Mouse (Mus musculus) ES-CJ7 (cell line): Measurements from ENCODE around the gene Vmn1r29.
"Not testable (repeated sequence)": the region's sequence is repeated elsewhere in the genome, so short reads cannot be mapped to it uniquely, and the experiment has no call there.

Experiments
- DNase-seq: peaks from one replicate; pipeline ENCODE4 v3.0.0; 2011; ENCODE audit warnings: low read depth, low spot score

Gene Vmn1r29

DNA sequence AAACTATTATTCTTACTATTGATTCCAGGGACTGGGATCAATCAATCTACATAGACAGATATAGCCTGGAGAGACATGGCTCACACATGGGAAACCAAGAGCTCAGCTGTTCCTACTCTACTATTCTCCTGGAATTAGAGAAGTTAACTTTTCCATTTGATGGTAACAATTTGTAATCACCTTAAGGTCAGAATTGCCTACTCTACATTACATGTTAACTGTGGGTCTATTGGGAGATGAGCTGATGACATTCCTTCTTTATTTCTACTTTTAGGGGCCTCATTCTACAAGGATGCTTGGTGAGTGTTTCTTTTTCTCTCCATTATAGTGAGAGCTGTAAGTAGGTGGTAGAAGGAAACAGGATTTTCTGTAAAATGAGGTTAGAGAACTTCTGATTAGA, at the start of gene Vmn1r29:
Vmn1r29 (plus strand) TSS at position 301 of the 400 bp plus-strand sequence.
- DNase-seq = no peak

DNA sequence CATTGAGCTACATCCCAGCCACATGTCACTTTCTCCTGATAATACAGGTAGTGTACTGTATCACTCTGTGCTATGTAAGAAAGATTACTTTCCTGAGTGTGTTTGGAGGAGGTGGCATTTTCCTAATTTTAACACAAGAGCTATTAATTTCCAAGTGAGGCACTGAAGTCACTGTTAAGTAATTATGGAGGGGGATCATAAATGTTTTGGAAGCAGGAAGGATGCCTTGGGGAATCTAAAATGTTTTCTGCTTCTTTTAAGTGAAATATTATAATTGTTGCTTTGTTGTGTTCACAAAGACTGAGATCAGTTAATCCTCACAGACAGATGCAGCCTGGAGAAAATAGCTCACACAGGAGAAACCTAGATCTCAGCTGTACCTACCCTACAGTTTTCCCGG, 39.6 kb upstream of the Vmn1r29 start, which contains the start of gene Vmn1r28:
Vmn1r28 (plus strand) TSS at position 301 of the 400 bp plus-strand sequence.
- no peak for DNase-seq

DNA sequence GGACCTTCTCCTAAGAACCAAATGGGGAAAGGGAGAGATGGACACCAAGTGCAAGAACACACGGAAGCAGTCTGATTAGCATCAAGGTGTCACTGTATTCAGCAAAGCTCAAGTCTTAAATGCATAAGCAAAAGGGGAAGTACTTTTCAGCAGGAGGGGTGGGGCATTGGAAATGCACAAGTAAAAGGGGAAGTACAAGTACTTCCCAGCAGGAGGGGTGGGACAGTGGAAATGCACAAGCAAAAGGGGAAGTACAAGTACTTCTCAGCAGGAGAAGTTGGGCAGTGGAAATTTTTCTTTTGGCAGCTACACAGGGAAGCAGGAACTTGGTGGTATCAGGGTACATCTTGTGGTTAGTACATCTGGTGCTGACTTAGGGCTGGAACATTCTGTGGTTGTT, 21.7 kb upstream of the Vmn1r29 start:
- not testable (repeated sequence) for DNase-seq

DNA sequence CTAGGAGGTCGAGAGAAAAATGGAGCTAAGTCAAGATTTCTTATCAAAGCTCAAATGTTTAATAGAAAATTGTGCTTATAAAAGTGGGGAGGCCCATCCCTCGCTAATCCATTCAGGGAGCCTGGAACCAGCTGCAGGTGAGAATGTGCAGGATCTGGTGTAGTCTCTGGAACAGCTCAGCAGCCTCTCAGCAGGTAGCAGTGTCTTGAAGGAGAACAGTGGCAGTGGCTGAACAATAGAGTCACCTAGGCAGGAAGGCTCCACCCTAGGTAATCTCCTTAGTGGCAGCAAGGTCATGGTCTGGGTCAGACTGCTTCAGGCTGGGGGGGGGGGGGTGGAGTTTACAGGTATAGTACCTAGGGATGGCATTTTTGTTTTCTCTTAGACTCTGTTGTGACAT, 9.1 kb upstream of the Vmn1r29 start:
- DNase-seq = peak; percentile 89

DNA sequence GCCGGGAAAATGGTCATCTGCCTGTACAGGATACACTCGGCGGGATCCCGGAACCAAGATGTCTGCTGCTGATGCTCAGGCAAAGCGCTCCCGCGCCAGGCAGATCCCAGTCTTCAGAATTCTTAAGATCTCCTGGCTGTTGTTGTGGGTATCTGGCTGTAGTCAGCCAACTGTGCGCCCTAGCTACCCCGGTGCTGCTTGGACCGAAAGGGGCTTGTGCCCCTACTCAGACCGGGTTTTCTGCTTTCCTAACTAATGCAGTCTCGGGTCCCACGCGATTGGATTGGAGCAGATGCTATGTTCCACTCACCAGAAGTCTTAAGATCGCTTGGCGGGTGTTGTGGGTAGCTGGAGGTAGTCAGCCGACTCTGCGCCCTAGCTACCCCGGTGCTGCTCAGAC, 2.8 kb upstream of the Vmn1r29 start:
- peak; percentile 55 for DNase-seq

DNA sequence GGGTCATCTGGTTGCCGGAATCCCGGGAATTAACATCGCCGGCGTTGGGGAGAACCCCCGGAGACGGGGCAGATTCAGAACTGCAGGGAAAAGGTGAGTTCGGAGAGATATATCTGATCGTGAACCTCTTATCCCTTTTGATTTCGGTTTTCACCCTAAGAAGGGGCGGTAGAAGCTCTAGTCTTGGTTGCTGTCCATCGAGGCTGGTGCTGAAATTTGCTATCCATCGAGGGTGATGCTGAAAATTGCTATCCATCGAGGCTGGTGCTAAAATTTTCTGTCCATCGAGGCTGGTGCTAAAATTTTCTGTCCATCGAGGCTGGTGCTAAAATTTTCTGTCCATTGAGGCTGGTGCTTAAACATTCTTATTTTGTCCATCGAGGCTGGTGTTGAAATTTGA, 29.3 kb downstream of the Vmn1r29 start:
- not testable (repeated sequence) for DNase-seq
